Mouse (Mus musculus): ENCODE results near the gene Pdf. TPM values are rescaled to one million over a fixed set of nuclear protein-coding genes. Genes with fewer than 3 reads are reported as not detected.

The Pdf gene
- 1 to 10 TPM; 7.5 TPM for total RNA-seq (2023)

DNA sequence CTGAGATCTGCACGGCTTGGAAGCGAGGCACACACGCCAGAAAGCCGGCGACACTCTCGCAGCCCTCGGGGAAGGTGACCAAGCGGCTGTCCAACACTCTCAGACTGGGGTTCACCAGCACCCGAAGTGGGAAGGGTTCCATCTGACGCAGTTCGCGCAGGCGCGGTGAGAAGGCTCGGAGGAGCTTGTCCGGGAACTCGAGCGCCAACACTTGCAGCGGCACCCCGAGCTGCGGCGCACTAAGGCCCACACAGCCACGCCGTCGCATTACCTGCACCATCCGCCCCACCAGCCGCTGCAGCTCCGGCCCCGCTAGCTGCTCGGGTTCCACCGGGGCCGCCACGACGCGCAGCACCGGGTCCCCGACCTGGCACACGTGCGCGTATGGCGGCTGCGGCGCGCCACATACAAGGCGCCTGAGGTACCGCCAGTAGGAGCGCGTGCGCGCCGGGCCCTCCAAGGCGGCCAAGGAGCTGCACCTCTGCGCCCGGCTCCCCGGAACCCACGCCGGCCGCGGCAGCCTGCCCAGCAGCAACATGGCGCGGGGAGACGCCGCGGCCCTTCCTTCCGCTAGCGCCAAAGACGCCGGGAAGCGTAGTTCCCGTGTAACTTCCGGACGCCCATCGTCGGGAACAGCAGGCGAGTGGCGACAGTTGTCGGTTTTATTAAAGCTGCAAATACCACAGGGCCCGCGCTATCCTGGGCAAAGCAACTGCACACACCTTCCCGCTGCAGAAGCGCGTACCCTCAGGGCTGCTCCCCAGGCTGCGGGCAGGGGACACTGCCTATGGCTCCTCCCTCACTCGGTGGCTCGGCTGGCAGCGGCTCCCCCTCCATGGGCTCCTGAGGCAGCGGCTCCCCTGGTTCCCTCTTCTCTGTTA lies at the start of gene Pdf:
Gene Pdf (minus strand): TSS at position 554 of the 881 bp plus-strand sequence.

DNA sequence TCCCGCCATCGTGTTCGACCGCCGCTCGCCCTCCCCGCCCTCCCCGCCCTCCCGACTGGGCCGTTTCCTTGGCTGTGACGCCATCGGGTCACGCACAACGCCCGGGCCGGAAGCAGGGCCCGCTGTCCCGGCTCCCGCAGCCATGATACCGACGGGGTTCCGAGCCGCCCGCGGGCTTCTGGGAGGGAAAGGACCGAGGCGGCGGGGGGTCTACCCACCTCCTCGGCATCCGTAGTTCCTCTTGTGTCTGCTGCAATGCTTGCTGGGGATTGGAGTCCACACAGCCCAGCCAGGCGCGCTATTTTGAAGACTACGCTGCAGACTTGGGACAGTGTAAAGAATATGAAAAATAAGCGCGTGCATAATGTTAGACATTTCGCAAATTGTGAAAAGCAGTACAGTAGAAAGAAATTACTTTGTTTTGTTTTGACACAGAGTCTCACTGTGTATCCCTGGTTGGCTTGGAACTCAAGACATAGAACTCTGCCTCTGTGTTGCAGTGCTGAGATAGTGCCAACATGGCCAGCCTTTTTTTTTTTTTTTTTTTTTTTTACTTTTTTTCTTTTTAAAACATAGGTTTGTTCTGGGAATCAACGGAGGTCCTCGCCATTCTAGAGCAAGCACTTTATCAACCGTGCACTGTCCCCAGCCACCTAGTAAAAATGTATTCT lies 48.1 kb upstream of the Pdf start, which contains the start of gene Terf2:
Gene Terf2 (minus strand): TSS at position 182 of the 671 bp plus-strand sequence.

DNA sequence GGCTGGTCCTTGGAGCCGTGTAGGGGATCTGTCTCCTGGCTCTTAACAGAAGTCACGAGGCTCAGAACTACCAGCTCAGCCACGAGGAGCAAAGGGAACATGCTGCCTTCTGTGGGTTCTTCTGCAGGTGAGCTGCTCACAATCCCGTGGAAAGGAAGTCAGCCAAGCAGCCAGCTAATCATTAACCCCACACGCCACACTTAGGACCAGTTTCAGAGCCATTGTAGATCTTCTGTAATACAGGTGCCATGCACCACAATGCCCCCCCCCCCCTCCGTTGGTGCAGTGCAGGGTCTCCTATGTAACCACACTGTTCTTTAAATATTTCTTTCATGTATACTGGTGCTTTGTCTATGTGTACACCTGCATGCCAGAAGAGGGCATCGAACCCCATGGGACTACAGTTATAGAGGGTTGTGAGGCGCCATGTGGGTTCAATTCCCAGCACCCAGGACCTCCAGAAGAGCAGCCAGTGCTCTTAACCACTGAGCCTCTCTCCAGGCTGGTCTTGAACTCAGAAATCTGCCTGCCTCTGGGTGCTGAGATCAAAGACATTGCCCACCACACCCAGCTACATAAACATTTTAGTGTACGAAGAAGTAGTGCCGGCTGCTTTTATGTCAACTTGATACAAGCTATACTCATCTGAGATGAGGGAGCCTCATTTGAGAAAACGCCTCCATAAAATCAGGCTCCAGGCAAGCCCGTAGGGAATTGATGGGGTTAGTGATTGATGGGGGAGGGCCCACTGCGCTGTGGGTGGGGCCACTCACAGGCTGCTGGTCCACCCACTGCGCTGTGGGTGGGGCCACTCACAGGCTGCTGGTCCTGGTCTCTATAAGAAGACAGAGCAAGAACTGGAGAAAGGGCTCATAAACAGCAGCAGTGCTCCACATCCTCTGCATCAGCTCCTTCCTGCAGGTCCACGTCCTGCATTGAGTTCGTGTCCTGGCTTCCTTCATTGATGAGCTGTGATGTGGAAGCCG lies 17.4 kb upstream of the Pdf start, which contains the start of gene Tmed6:
Gene Tmed6 (minus strand): TSS at position 134 of the 986 bp plus-strand sequence.

DNA sequence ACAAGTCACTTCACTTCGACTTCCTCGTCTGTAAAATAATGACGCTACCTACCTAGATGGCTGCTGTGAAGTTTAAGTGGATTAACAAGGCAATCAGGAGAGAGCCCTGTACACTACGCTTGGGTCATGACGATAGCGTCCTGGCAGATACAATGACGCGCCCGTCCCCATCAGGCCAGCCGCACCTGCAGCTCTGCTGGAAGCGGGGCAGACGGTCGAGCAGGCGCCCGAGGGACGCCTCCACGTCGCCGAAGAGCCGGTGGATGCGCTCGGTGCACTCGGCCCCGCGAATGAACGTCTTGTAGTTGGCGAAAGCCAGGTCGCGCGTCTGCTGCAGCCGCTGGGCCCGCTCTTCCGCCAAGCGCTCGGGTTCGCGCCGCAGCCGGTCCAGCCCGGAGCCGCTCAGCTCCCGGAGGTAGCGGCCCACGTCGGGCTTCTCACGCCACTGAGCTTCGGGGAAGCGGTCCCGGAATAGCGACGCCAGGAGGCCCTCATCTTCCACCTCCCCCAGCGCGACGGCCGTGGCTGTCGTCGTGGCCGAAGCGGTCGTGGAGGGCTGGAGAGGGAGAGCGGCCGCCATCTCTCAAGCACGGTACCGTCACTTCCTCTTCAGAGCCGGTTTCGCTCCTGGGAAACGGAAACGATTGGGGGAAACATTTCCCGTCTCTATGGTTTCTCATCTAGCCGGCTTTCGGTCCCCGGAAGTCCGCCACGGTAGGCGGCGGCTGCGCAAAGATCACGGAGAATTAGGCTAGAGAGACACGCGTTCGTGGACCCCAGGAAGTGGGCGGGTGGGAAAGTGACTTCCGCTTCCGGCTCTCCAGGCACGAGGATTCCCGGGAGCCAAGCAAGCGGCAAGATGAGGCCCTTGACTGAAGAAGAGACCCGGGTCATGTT lies 7.9 kb upstream of the Pdf start, which contains the start of the genes Cog8 and Nip7:
Gene Cog8 (minus strand): TSS at position 614 of the 897 bp plus-strand sequence.
Gene Nip7 (plus strand): TSS at position 802 of the 897 bp plus-strand sequence.

DNA sequence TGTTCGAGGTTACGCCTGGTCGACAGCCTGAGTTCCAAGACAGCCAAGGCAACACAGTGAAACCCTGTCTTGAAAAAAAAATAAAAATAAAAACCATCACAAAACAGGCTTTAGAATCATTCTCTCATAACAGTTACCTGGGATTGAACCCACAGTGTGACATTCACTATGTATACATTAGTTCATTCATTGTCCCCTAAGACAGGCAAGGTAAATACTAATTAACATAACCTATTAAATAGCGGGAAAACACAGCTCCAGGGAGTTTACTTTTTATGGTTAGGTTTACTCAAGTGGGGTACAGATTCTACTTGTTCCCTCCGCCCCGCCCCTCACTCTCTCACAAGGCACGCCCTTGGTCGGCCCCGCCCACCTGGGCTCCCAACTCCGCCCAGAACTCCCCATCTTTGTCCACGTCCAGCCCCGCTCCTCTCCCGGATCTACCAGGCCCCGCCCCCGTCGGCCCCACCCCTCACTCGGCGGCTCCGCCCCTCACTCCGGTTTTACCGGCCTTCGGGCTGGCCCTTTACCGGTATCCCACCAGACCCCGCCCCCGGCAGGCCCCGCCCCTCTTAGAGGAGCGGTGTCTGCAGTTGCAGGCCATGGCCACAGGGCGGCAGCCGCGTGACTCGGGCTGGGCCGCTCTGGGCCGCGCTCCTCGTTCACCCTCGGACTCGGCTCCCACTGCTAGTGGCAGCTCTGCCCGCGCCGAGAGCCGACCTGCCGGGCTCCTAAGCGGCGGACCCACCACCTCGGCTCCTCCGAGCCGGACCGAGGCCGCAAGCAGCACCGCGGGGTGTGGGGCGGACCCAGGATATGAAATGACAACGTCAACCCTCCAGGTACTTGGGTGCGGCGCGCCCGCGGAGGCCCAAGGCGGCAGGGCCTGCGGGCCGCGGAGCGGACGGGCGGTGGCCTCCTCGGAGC lies 17.5 kb downstream of the Pdf start, which contains the start of gene Vps4a:
Gene Vps4a (plus strand): TSS at position 573 of the 927 bp plus-strand sequence.

Other genes starting within 250 kb of the Pdf start
- gene Has3, start 178.4 kb downstream of the Pdf start, total RNA-seq (2023), result under 1 TPM; 0.08 to 0.55 TPM
- 10 to 100 TPM; 16.8 to 17.1 TPM for gene Utp4, start 155.0 kb downstream of the Pdf start, total RNA-seq (2023)
- 10 to 100 TPM; 11.8 to 13.9 TPM for gene Sntb2, start 112.9 kb downstream of the Pdf start, total RNA-seq (2023)
- 10 to 100 TPM; 34.3 to 37.7 TPM for gene Vps4a, start 17.4 kb downstream of the Pdf start, total RNA-seq (2023)
- gene Cog8, start 8.1 kb upstream of the Pdf start, total RNA-seq (2023), result 10 to 100 TPM; 24.4 to 24.9 TPM
- gene Nip7, start 8.3 kb upstream of the Pdf start, total RNA-seq (2023), result 10 to 100 TPM; 28.5 to 35.2 TPM
- gene Tmed6, start 17.0 kb upstream of the Pdf start, total RNA-seq (2023), result under 1 TPM in 1 of 2 experiments, not detected in 1; 0.85 TPM
- gene Terf2, start 47.9 kb upstream of the Pdf start, total RNA-seq (2023), result 10 to 100 TPM; 25.1 to 27.2 TPM
- gene Cyb5b, start 102.0 kb upstream of the Pdf start, total RNA-seq (2023), result 10 to 100 TPM; 34.9 to 35.2 TPM
- 100 to 1,000 TPM; 100 to 102 TPM for gene Nfat5, start 244.9 kb upstream of the Pdf start, total RNA-seq (2023)

Data from monocyte, adult 59 days (primary cell).